Mouse (Mus musculus): ENCODE results near the gene Ddx47.

The Ddx47 gene

DNA sequence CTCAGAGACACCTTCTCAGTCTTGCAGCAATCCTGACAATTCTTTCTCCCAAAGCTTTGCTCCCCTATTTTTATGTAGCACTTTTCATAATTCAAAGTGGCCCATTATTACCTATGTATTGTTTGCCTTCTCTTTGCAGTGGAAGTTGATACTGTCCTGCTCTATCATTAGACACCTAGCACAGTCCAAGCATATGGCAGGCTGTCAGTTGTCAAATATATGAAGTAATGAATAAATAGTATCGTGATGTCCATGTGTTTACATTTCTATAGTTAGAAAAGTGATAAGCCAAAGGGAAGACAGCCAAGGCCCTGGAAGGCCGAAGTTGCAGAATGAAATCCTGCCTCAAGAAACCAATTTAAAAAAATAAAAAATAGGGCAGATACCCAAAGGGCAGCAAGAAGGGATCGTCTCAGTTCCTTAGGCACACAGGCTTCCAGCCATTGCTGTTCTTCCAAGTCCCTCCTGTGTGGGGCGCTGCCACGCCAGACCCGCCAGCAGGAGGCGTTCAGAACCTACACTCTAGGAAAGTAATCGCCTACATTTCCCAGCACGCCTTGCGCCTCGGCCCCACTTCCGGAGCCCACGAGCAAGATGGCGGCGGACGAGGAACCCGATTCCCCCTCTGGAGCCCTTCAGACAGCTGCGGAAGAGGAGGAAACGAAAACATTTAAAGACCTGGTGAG is at the start of gene Ddx47:
TSS of gene Ddx47 (plus strand) at position 565 of the 686 bp plus-strand sequence.
- in situ Hi-C loops (cut with MboI, MseI) = loop anchor here in 1 of 2 experiments (10.0 kb wide), 1 partner anchor 364 kb away; no protein-coding TSS in a partner anchor

DNA sequence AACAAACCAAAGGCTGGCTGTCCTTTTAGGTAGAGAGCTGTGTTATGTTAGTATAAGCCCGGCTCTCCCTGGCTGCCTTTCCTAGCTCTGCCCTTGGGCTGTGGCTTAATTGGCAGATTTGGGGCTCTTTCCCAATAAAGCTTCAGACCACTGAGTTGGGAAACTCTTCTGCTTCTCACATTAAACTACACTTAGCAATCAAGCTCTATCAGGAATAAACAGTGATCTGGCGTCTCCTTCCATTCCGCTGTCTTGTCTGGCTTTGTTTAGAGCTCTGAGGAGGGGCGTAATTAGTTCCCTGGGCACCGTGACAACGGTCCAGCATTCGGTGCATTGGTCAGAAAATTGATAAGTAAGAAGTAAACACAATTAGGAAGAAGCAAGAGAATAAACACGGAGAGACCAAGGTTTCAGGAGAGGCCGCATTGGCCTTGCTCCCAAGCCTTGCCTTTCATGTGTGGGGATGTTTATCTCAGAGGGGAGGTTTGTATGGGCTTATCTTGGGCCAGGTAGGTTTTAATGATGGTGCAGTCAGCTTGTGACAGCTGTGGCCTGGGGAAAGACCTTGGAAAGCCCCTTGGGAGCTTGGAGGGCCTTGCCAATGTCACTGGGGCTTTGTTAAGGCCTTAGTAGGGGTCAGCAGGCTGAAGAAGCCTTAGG is 49.4 kb upstream of the Ddx47 start:
- in situ Hi-C loops (cut with MboI, MseI) = no loop called here

DNA sequence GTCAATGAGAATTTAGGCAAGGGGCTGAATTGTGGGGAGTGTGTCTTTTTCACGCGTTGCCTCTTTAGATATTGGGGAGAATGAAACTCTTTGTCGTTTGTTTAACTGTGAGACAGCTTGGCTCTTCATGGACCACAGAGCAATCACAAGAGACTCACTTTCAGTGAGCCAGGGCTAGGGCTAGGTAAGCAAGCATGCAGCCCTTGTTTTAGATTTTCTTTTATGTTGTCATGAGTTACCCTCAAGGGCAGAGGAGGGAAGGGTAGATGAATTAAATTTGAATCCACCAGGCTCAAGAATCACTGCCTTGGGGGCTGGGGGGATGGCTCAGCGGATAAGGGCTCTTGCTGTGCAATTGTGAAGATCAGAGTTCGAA is 48.9 kb upstream of the Ddx47 start:
- in situ Hi-C loops (cut with MboI, MseI) = no loop called here

DNA sequence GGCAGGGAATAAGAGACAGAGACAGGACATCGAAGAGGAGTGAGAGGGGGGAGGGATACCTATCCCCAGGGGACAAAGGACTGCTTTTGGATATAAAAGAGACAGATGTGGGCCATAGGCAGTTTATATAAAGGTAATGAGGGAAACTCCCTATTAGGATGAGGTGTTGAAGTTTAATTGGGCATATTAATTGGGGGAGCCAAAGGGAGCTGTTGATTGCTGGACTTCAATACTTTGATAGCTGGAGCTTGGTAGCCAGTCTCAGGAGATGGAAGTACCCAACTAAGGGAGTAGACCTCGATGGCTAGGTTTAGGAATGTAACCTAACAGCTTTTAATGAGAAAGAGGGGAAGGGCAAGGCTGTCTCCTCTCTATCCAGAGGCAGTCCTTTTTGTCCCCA is 47.5 kb upstream of the Ddx47 start:
- in situ Hi-C loops (cut with MboI, MseI) = no loop called here

DNA sequence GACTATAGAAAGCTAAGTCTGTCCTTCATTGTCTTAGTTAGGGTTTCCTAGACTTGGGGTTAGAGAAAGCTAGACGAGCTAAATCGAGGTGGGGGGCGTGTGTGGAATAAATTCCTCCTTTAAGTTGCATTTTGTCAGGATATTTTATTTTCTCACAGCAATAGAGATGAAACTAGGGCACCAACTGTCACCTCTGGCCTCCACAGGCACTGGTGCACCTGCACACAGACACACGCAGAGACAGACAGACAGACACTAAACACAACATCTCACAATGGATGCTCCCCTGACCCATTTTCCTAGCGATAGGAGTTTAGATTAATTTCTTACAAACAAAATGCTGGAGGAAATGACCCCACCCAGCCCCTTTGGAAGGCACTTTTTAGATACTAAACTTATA is 44.7 kb upstream of the Ddx47 start:
- in situ Hi-C loops (cut with MboI, MseI) = no loop called here

DNA sequence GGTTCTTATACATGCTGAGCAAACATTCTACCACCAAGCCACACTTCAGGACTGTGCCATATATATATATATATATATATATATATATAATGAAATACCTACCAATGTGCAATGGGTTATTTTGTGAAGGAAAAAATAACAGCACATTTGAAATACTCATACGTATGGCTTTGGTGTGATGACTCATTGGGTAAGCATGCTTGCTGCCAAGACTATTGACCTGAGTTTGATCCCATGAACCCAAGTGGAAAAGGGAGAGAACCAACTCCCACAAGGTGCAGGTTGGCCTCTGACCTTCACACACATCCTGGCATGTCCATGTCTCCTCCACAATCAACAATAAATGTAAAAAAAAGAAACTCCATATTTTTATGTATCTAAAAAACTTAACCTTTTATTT is 43.1 kb upstream of the Ddx47 start:
- in situ Hi-C loops (cut with MboI, MseI) = no loop called here

DNA sequence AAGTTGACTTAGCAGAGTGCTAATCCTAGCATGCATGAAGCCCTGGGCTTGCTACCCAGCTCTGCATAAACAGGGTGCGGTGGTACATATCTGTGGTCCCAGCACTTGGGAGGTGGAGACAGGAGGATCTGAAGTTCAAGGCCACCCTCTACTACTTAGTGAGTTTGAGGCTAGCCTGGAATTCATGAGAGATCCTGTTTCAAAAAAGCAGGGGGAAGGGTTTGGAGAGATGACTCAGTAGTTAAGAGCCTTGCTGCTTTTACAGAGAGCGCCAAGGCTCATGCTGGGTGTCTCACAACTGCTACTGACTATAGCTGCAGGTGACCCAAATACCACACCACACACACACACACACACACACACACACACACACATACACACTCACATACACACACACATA is 41.9 kb upstream of the Ddx47 start:
- in situ Hi-C loops (cut with MboI, MseI) = no loop called here

DNA sequence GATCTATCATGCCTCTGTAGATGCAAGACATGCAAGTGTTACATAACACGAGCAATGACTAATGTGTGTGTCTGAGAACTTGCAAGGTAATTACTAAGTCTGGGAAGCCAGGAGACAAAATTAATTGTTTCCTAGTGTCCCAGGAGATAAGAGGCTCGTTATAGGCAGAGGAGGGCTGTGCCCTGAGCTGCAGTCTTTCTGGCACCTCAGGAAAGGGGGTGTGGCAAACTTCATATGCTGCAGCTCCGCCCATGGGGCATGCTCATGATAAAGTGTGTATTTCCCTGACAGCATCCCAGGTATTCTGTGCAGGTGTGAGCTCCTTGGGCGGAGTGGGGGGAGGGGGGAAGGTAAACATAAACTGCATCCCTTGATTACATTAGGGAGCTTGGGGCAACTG is 39.3 kb upstream of the Ddx47 start:
- in situ Hi-C loops (cut with MboI, MseI) = no loop called here

DNA sequence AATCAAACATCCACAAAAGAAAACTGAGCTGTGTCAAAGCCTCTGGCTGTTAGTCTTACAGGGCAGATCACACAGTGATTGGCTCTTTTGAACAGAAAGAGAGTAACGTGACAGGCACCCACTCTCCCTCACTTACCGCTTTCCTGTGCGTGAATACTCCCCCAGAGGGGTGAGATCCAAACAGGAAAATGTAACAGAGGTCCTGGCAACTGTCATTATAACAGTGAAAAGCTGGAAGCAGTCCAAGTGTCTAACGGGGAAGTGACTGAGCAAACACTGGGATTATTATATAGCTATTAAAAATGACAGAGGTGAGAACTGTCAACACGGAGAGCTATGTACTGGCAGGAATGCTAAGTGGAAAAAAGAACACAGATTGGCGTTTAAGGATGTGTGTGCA is 34.8 kb upstream of the Ddx47 start:
- in situ Hi-C loops (cut with MboI, MseI) = no loop called here

DNA sequence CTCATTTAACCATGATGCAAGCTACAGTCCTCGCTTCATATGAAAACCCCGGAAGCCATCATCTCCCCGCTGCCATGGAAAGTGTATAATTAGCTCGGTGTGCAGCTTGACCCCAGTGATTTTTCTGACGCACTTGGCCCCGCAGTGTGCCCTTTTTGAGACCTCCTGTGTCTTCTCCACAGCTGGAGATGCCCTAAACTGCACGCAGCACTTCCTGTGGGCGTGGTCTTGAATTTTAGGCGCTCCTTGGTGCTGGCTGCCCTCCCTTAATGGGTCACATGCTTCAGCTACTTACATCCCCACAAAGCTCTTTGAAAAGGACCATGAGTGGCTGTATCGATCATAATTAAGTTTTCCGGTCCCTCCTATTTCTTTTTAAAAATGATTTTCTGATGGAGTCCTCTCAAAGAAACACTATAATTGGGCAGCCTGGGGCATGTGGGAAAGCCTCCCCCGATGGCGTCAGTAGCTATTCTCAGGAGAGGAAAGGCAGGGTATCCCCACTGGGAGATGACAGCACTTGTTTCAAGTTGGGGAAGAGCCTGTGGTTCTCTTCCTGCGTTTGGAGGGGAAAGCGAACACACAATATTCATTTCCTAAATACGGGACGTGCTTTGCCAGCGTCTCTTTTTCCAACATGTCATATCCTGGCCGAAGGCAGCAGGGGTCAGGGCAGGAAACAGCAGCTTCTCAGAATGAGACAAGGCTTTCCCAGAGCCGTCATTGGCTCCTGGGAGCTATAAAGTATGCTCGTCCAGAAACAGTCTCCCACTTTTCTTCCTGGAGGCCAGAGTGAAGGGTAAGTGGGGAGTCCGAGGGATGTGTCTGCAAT is 30.0 kb upstream of the Ddx47 start, which contains the start of gene Apold1:
TSS of gene Apold1 (plus strand) at position 488 of the 832 bp plus-strand sequence.
- in situ Hi-C loops (cut with MboI, MseI) = loop anchor here in 1 of 2 experiments (10.0 kb wide), 1 partner anchor 837 kb away; no protein-coding TSS in a partner anchor

DNA sequence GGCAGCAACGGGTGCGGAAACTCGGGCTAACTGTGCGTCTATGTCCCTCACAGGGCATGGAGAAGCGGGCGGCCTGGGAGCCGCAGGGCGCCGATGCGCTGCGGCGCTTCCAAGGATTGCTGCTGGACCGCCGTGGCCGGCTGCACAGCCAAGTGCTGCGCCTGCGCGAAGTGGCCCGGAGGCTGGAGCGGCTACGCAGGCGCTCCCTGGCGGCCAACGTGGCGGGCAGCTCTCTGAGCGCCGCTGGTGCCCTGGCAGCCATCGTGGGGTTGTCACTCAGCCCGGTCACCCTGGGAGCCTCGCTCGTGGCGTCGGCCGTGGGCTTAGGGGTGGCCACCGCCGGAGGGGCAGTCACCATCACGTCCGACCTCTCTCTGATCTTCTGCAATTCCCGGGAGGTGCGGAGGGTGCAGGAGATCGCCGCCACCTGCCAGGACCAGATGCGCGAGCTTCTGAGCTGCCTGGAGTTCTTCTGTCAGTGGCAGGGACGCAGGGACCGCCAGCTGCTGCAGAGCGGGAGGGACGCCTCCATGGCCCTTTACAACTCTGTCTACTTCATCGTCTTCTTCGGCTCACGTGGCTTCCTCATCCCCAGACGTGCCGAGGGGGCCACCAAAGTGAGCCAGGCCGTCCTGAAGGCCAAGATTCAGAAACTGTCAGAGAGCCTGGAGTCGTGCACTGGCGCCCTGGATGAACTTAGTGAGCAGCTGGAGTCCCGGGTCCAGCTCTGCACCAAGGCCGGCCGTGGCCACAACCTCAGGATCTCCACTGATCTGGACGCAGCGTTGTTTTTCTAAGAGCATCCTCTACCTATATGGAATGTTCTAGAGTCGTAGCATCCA is 27.7 kb upstream of the Ddx47 start:
- in situ Hi-C loops (cut with MboI, MseI) = loop anchor here in 1 of 2 experiments (10.0 kb wide), 1 partner anchor 839 kb away; no protein-coding TSS in a partner anchor

DNA sequence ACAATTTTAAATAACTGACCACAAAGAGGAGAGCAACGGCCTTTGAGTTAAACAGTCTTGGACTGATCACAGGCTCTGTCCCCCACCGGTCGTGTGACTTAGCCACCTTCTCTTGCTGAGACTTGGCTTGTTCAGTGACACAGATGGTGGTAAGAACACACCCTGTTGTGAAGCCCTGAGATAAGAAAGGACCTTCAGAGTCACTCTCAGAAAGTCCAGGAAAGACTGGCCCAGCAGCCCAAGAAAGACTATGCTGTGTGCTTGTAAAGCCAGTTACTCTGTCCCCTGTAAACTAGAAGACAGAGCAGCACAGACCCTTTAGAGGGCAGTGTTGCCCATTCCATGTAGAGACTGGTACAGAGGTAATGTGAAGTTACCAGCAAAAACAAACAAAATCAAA is 26.7 kb upstream of the Ddx47 start:
- in situ Hi-C loops (cut with MboI, MseI) = loop anchor here in 1 of 2 experiments (10.0 kb wide), 1 partner anchor 840 kb away; no protein-coding TSS in a partner anchor

DNA sequence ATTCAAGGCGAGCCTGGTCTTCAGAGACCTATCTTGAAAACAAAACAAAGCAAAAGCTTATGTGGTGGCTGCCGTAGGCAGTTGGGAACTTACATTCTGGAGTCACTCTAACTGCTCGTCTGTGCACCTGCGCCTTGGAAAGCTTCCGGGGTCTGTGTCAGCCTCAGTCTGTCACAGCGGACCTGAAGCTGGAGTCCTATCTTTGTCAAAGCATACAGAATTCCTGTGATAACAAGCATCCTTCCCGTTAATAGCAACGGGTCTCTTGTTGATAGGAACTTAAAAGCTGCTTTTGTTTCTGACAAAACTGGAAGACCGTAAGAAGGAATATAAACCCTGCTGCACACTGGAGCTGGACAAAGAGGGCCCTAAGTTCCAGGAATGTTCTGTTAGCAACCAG is 23.0 kb upstream of the Ddx47 start:
- in situ Hi-C loops (cut with MboI, MseI) = loop anchor here in 1 of 2 experiments (10.0 kb wide), 1 partner anchor 844 kb away; no protein-coding TSS in a partner anchor

DNA sequence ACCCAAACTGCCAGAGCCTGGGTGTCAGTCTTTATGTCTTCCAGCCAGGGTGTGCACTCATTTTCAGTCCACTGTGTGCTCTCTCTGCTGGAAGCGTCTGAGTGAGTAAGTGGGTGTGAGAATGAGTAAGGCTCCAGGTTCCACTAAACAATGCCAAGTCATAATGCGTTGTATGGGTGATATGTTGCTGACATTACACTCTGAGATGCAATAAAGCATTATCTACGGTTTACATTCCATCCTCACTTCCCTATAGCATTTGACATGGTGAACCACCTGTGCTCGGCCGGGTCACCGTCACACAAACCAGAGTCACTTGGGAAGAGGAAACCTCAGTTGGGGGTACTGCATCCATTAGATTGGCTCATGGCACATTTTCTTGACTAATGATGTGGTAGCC is 20.7 kb upstream of the Ddx47 start:
- in situ Hi-C loops (cut with MboI, MseI) = no loop called here

DNA sequence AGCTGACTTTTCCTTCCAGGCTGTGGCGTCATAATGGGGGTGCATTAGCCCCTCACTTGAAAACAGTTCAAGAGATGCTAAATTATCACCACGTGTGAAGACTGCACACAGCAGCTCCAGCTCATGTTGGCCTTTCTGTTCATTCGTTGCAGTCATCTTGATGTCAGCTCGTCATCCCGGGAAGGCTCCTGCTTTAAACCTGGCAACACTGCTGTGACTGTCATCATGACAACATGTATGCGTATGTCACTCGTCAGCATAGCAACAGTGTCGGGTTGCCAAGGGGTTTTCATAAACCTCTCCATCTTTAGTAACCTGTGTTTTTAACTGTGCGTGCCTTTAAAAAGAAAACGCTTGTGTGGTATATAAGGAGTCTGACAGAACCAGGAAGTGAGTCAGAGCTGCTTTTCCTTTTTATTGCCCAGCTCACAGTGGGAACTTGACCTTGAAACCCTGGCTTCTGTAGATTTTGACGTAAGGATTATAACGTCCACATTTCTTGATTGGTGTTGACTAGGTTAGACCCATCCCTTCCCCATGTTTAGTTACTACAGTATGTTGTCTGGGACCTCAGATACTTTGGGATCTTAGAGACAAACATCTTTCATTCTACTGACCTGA is 17.3 kb upstream of the Ddx47 start:
- in situ Hi-C loops (cut with MboI, MseI) = no loop called here

DNA sequence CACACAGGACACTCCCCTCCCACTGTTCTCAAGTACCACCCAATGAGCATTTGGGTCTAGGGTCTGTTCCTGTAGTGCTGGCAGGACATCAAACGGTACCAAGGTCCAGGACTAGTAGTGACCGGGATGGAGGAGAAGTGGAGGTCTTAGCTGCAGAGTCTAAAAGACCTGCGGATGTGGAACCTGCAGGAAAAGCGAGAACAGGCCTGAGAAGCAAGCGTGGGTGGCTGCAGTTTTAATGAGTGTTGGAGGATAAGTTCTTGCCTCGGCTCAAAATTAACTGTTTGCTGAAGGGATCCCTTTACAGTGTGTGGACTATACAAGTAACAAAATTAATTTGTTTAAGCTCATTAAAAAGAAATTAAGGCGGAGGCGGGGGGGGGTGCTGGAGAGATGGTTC is 16.4 kb upstream of the Ddx47 start:
- in situ Hi-C loops (cut with MboI, MseI) = no loop called here

DNA sequence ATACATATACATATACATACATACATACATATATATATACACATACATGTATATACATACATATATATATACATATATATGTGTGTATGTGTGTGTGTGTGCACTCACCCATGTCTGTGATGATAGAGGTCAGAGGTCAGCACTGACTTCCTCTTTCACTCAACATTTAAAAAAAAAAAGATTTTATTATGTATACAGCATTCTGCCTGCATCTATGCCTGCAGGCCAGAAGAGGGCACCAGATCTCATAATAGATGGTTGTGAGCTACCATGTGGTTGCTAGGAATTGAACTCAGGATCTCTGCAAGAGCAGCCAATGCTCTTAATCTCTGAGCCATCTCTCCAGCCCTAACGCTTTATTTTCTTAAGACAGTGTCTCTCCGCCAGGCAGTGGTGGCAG is 14.5 kb upstream of the Ddx47 start:
- in situ Hi-C loops (cut with MboI, MseI) = no loop called here

DNA sequence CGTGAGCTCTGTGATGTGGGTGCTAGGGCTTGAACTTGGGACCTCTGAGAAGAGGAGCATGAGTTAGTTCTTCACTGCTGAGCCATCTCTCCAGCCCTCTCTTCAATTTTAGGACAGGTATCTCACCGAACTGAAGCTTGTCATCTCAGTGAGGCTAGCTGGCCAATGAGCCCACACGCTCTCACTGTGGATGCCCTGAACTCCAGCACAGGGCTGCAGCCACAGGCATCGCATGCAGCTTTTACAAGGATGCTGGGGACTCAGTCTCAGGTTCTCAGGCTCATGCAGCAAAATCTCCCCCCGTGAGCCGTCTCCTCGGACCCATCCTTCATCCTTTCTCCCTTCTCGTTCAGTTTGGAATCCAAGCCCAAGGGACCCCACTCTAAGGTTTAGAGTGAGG is 13.3 kb upstream of the Ddx47 start:
- in situ Hi-C loops (cut with MboI, MseI) = no loop called here

DNA sequence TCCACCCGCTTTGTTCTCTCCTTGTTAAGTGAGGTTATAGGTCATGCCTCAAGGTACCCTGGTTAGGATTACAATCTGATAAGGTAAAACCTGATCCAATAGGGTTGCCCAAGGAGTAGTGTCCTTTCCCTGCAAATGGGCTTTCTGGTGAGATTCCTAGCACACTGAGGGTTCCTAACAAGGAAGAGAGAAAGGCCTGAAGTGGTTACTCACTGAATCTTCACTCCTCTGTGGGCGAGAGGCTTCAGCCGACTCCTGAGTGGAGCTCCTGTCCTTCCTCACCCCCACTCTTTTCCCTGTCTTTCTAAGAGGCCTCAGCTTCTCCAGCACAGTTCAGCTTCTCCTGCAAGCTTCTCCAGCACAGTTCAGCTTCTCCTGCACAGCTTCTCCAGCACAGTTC is 12.6 kb upstream of the Ddx47 start:
- in situ Hi-C loops (cut with MboI, MseI) = no loop called here

DNA sequence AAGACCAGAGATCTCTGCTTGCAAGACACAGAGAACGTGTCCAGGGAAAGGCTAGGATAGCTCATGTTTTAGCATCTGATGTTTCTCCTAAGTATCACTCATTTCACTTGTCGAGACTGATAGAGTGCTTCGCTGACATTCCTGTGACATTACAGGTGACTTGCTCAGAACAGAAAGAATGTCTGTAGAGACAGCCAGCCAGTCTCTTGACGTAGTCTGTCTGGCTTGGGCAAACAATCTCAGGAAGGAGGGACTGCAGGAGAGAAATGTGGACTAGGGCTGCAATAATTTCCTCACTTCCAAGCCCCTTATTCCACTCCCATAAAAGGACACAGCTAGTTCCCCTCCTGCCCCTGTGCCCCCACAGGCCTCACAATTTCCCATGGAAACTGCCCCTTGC is 11.1 kb upstream of the Ddx47 start:
- in situ Hi-C loops (cut with MboI, MseI) = no loop called here

DNA sequence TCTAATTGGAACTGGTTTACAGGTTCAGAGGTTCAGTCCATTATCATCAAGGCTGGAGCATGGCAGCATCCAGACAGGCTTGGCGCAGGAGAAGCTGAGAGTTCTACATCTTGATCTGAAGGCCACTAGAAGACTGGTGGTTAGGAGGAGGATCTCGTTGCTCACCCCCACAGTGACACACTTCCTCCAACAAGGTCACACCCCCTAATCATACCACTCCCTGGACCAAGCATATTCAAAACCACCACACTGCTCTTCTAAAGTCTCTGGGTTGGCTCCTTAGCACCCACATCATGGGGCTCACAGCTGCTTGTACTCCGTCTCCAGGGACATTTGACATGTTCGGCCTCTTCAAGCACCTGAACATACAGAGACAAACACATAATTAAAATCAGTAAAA is 9.4 kb upstream of the Ddx47 start:
- in situ Hi-C loops (cut with MboI, MseI) = no loop called here

Data from T-helper 17 cell (primary cell).